12 mouse cellular contexts compared by ENCODE assay signal in genomic region chr8:103314279-103315022, GRCm38 (mm10).
A peak's percentile ranks its signal among the peaks of the same experiment; 100 is the strongest.
DNase-seq lines count a peak whose midpoint lies in the region; ATAC-seq lines count a peak whose summit lies in the region.
"Had no signal": no experiment of that assay in that cellular context is flagged by ENCODE, and none has a peak within 500 bp of the region (broad histone marks: within the 10 kb centered on the region; RNA-seq: fewer than 3 reads in every experiment).

No protein-coding gene starts in this region.

- no peak overlapping the region for H3K4me2 ChIP-seq in hindbrain, embryonic 13.5 days
- no peak overlapping the region for H3K4me2 ChIP-seq in liver, embryonic 11.5 days

- intact Hi-C loops in heart, postnatal 36 days (cut with DNase I) = no loop called here

- H3K36me3 ChIP-seq in hindbrain, embryonic 13.5 days = no peaks in the 10 kb centered on the region
- no peaks in the 10 kb centered on the region for H3K36me3 ChIP-seq in midbrain, embryonic 10.5 days
- no peaks in the 10 kb centered on the region for H3K36me3 ChIP-seq in liver, embryonic 11.5 days (ENCODE audit: control insufficient read depth, insufficient read depth, low read length)

- H3K4me3 ChIP-seq in hindbrain, embryonic 13.5 days = no peak overlapping the region
- H3K4me3 ChIP-seq in midbrain, embryonic 10.5 days = no peak overlapping the region
- H3K4me3 ChIP-seq in liver, embryonic 11.5 days (ENCODE audit: low read depth, low read length) = no peak overlapping the region
- H3K4me3 ChIP-seq: gastrocnemius, adult 2 months had no signal

- peaks cover 10% of the 10 kb centered on the region; the same call in 1 of the 2 replicates for H3K4me1 ChIP-seq in hindbrain, embryonic 13.5 days (replicated peaks)
- peaks cover 31% of the 10 kb centered on the region for H3K4me1 ChIP-seq in midbrain, embryonic 10.5 days
- H3K4me1 ChIP-seq in liver, embryonic 11.5 days (replicated peaks; ENCODE audit: control insufficient read depth, insufficient read depth, low read length) = no peaks in the 10 kb centered on the region

- H3K27ac ChIP-seq in hindbrain, embryonic 13.5 days = no peak overlapping the region
- peak overlapping the region; percentile 55 for H3K27ac ChIP-seq in midbrain, embryonic 10.5 days (replicated peaks)
- H3K27ac ChIP-seq in liver, embryonic 11.5 days (ENCODE audit: low read depth, low read length) = no peak overlapping the region
- H3K27ac ChIP-seq: gastrocnemius, adult 2 months had no signal

- H3K9me3 ChIP-seq in hindbrain, embryonic 13.5 days = no peaks in the 10 kb centered on the region
- H3K9me3 ChIP-seq in midbrain, embryonic 10.5 days (replicated peaks) = no peaks in the 10 kb centered on the region
- H3K9me3 ChIP-seq in liver, embryonic 11.5 days (ENCODE audit: control insufficient read depth, low read length) = no peaks in the 10 kb centered on the region

- H3K9ac ChIP-seq in hindbrain, embryonic 13.5 days = no peak overlapping the region
- no peak overlapping the region for H3K9ac ChIP-seq in liver, embryonic 11.5 days (ENCODE audit: low read depth, low read length)

- peak; percentile 95 for DNase-seq in Muller cell, postnatal 12 days (ENCODE audit: inconsistent ontology term)
- DNase-seq in embryo, embryonic 11.5 days (ENCODE audit: low read depth, low spot score) = peak; percentile 30
- peak; percentile 33 for DNase-seq in midbrain, embryonic 10.5 days (ENCODE audit: low spot score)
- no peak for DNase-seq in thymus, postnatal 36 days
- no peak for DNase-seq in heart, postnatal 36 days
- DNase-seq in gastrocnemius, postnatal 4 days (ENCODE audit: low spot score in 2 of 2) = no peak
- no peak for DNase-seq in liver, embryonic 11.5 days (ENCODE audit: low spot score)
- DNase-seq: cerebellum, adult 11 months; gastrocnemius, adult 2 months; kidney, adult 18-20 months had no signal

- 7% methylated on average over 1 of the region's 1 CpGs for WGBS in hindbrain, embryonic 13.5 days
- WGBS in midbrain, embryonic 10.5 days = 3% methylated on average over 1 of the region's 1 CpGs
- WGBS in liver, embryonic 11.5 days = 49% methylated on average over 1 of the region's 1 CpGs

- peaks cover 24% of the 10 kb centered on the region for H3K27me3 ChIP-seq in hindbrain, embryonic 13.5 days
- H3K27me3 ChIP-seq in midbrain, embryonic 10.5 days (ENCODE audit: low read depth, poor library complexity, severe bottlenecking) = peaks cover 50% of the 10 kb centered on the region
- H3K27me3 ChIP-seq in liver, embryonic 11.5 days (replicated peaks; ENCODE audit: control insufficient read depth, insufficient read depth, low read length) = no peaks in the 10 kb centered on the region

- peak; percentile 96 for ATAC-seq in hindbrain, embryonic 13.5 days (ENCODE audit: low FRiP score)
- no peak for ATAC-seq in liver, embryonic 11.5 days (replicated peaks; ENCODE audit: low FRiP score)
- ATAC-seq: lung, postnatal 0 days had no signal

Comparison
In these comparisons a context has a peak if more than half of its experiments do, and no peak if none do; other contexts are left out.
1. DNase-seq: peak in Muller cell, postnatal 12 days (single experiment), embryo, embryonic 11.5 days (single experiment) and midbrain, embryonic 10.5 days (single experiment); none in thymus, postnatal 36 days (0 of 2), heart, postnatal 36 days (0 of 2), gastrocnemius, postnatal 4 days (0 of 2) and liver, embryonic 11.5 days (single experiment).